Comparison of ENCODE assay signal across 24 mouse cellular contexts in genomic region chr5:122516901-122517300, GRCm38 (mm10). TPM values are rescaled to one million over a fixed set of nuclear protein-coding genes. Genes with fewer than 3 reads are reported as not detected.
DNase-seq lines count a peak whose midpoint lies in the region; ATAC-seq lines count a peak whose summit lies in the region.
"Had no signal": no experiment of that assay in that cellular context is flagged by ENCODE, and none has a peak within 500 bp of the region (broad histone marks: within the 10 kb centered on the region; RNA-seq: fewer than 3 reads in every experiment).

No protein-coding gene starts in this region.

- H3K27me3 ChIP-seq in heart, embryonic 10.5 days (ENCODE audit: insufficient read depth, poor library complexity, severe bottlenecking), result no peaks in the 10 kb centered on the region
- no peaks in the 10 kb centered on the region for H3K27me3 ChIP-seq in intestine, embryonic 16.5 days (replicated peaks; ENCODE audit: control insufficient read depth, insufficient read depth, low read length)
- no peaks in the 10 kb centered on the region for H3K27me3 ChIP-seq in intestine, embryonic 15.5 days (replicated peaks)
- H3K27me3 ChIP-seq: embryonic facial prominence, embryonic 13.5 days; hindbrain, embryonic 13.5 days had no signal

- 0 out of 2 replicates have a peak, but pooled peaks cover 2% of the 10 kb centered on the region for H3K36me3 ChIP-seq in heart, embryonic 10.5 days
- no peaks in the 10 kb centered on the region for H3K36me3 ChIP-seq in intestine, embryonic 16.5 days (ENCODE audit: control insufficient read depth, insufficient read depth, low read length)
- H3K36me3 ChIP-seq in intestine, embryonic 15.5 days, result no peaks in the 10 kb centered on the region
- H3K36me3 ChIP-seq: embryonic facial prominence, embryonic 13.5 days; forebrain, embryonic 10.5 days; hindbrain, embryonic 10.5 days; hindbrain, embryonic 13.5 days had no signal

- no peak overlapping the region for H3K9ac ChIP-seq in intestine, embryonic 16.5 days (ENCODE audit: low read depth, low read length)
- no peak overlapping the region for H3K9ac ChIP-seq in intestine, embryonic 15.5 days
- H3K9ac ChIP-seq: embryonic facial prominence, embryonic 13.5 days; forebrain, embryonic 13.5 days; hindbrain, embryonic 13.5 days had no signal

- DNase-seq in adrenal gland, adult 2 months, result peak; percentile 35
- DNase-seq in adrenal gland, postnatal 14 days, result no peak
- DNase-seq in heart, embryonic 10.5 days (ENCODE audit: low spot score), result no peak
- DNase-seq in heart, adult 18-20 months, result no peak
- no peak for DNase-seq in left cerebral cortex, postnatal 4 days
- DNase-seq: adrenal gland, postnatal 10 days; cerebellum, adult 11 months; cerebellum, adult 9-11 months; cerebellum, postnatal 25 days; gastrocnemius, postnatal 10 days; gastrocnemius, postnatal 36 days; heart, postnatal 14 days; kidney, adult 11 months had no signal

- H3K9me3 ChIP-seq in heart, embryonic 10.5 days, result no peaks in the 10 kb centered on the region
- H3K9me3 ChIP-seq in intestine, embryonic 16.5 days (ENCODE audit: control insufficient read depth, low read length), result no peaks in the 10 kb centered on the region
- no peaks in the 10 kb centered on the region for H3K9me3 ChIP-seq in intestine, embryonic 15.5 days
- H3K9me3 ChIP-seq: embryonic facial prominence, embryonic 13.5 days; forebrain, embryonic 13.5 days; hindbrain, embryonic 10.5 days; hindbrain, embryonic 13.5 days had no signal

- H3K27ac ChIP-seq in heart, embryonic 10.5 days, result peak overlapping the region; percentile 85
- peak overlapping the region; percentile 25 for H3K27ac ChIP-seq in intestine, embryonic 16.5 days (ENCODE audit: low read length)
- no peak overlapping the region for H3K27ac ChIP-seq in intestine, embryonic 15.5 days
- H3K27ac ChIP-seq: embryonic facial prominence, embryonic 13.5 days; forebrain, embryonic 10.5 days; forebrain, embryonic 13.5 days; hindbrain, embryonic 10.5 days; hindbrain, embryonic 13.5 days had no signal

- intact Hi-C loops in left cerebral cortex, postnatal 4 days (cut with DNase I), result no loop called here

- WGBS in heart, embryonic 10.5 days, result 69% methylated on average over 5 of the region's 5 CpGs
- WGBS in intestine, embryonic 16.5 days, result 88% methylated on average over 5 of the region's 5 CpGs
- WGBS in intestine, embryonic 15.5 days, result 79% methylated on average over 5 of the region's 5 CpGs

- no peak for ATAC-seq in intestine, embryonic 16.5 days
- ATAC-seq in intestine, embryonic 15.5 days, result no peak
- ATAC-seq: activated CD4-positive, CD25-positive, alpha-beta regulatory T cell, adult 4 months; forebrain, embryonic 13.5 days; forebrain, embryonic 16.5 days; hindbrain, embryonic 16.5 days had no signal

- no peak overlapping the region for H3K4me2 ChIP-seq in intestine, embryonic 16.5 days (ENCODE audit: low read depth, low read length)
- no peak overlapping the region for H3K4me2 ChIP-seq in intestine, embryonic 15.5 days (replicated peaks)
- H3K4me2 ChIP-seq: embryonic facial prominence, embryonic 13.5 days; forebrain, embryonic 13.5 days; heart, embryonic 11.5 days; hindbrain, embryonic 13.5 days had no signal

- H3K4me3 ChIP-seq in heart, embryonic 10.5 days, result no peak overlapping the region
- H3K4me3 ChIP-seq in intestine, embryonic 16.5 days (ENCODE audit: low read length), result no peak overlapping the region
- H3K4me3 ChIP-seq in intestine, embryonic 15.5 days (replicated peaks), result no peak overlapping the region
- H3K4me3 ChIP-seq: embryonic facial prominence, embryonic 13.5 days; forebrain, embryonic 10.5 days; forebrain, embryonic 13.5 days; hindbrain, embryonic 10.5 days; hindbrain, embryonic 13.5 days had no signal

- peaks cover 69% of the 10 kb centered on the region for H3K4me1 ChIP-seq in heart, embryonic 10.5 days
- peaks cover 54% of the 10 kb centered on the region for H3K4me1 ChIP-seq in intestine, embryonic 16.5 days (ENCODE audit: control insufficient read depth, insufficient read depth, low read length)
- H3K4me1 ChIP-seq in intestine, embryonic 15.5 days (replicated peaks), result peaks cover 52% of the 10 kb centered on the region

RNA-seq across cellular contexts. Expression of gene Atp2a2, which starts 14.9 kb away (rescaled TPM):
- total RNA-seq in adrenal gland, adult 2 months (2021), result 100 to 1,000 TPM; 159 to 186 TPM
- 50.5 and 66.8 TPM in 2 replicates for polyA plus RNA-seq in adrenal gland, adult 2 months (2012; rRNA removed)
- 212 and 220 TPM in 2 replicates for total RNA-seq in adrenal gland, postnatal 14 days (2021)
- polyA plus RNA-seq in heart, embryonic 10.5 days (2016; fragmentation: Nextera tagmentation; extraction: Ambion mirVana), result 205 and 235 TPM in 2 replicates
- total RNA-seq in heart, adult 18-20 months (2021), result over 10,000 TPM; 12,284 to 12,648 TPM
- polyA plus RNA-seq in intestine, embryonic 16.5 days (2015; fragmentation: Nextera tagmentation; extraction: Ambion mirVana), result 20.4 and 27.2 TPM in 2 replicates
- 33.8 and 36.1 TPM in 2 replicates for polyA plus RNA-seq in intestine, embryonic 15.5 days (2015; fragmentation: Nextera tagmentation; extraction: Ambion mirVana)
- 100 to 1,000 TPM; 385 to 392 TPM for total RNA-seq in left cerebral cortex, postnatal 4 days (2021)

Comparison
In these comparisons a context has a peak if more than half of its experiments do, and no peak if none do; other contexts are left out.
1. RNA of gene Atp2a2, which starts 14.9 kb away (total RNA-seq): 12,284 to 12,648 TPM in heart, adult 18-20 months; 385 to 392 TPM in left cerebral cortex, postnatal 4 days, 212 to 220 TPM in adrenal gland, postnatal 14 days and 159 to 186 TPM in adrenal gland, adult 2 months; every median in the first group is over 10 times any median in the second.